ENCODE assay signal across 9 mouse cellular contexts in genomic region chr8:34397583-34398411, GRCm38 (mm10).
DNase-seq lines count a peak whose midpoint lies in the region; ATAC-seq and TF ChIP-seq lines count a peak whose summit lies in the region.
"Had no signal": no experiment of that assay in that cellular context is flagged by ENCODE, and none has a peak within 500 bp of the region (broad histone marks: within the 10 kb centered on the region; RNA-seq: fewer than 3 reads in every experiment).

No protein-coding gene starts in this region.

- WGBS in embryonic facial prominence, embryonic 10.5 days, result 43% methylated on average over 23 of the region's 23 CpGs
- 45% methylated on average over 23 of the region's 23 CpGs for WGBS in intestine, embryonic 15.5 days
- whole genome bisulfite sequencing in midbrain, postnatal 0 days, result 21% methylated on average over 23 of the region's 23 CpGs

- H3K27ac ChIP-seq in embryonic facial prominence, embryonic 10.5 days (replicated peaks), result peak overlapping the region; percentile 16; the same call in 1 of the 2 replicates
- H3K27ac ChIP-seq in intestine, embryonic 15.5 days, result no peak overlapping the region
- peak overlapping the region; percentile 78 for H3K27ac ChIP-seq in midbrain, postnatal 0 days (ENCODE audit: low read depth, low read length)
- H3K27ac ChIP-seq: macrophage had no signal

- no peaks in the 10 kb centered on the region for H3K36me3 ChIP-seq in embryonic facial prominence, embryonic 10.5 days (replicated peaks)
- no peaks in the 10 kb centered on the region for H3K36me3 ChIP-seq in intestine, embryonic 15.5 days
- no peaks in the 10 kb centered on the region for H3K36me3 ChIP-seq in midbrain, postnatal 0 days (ENCODE audit: insufficient read depth, low read length)

- peak overlapping the region; percentile 22; the same call in 1 of the 2 replicates for H3K4me2 ChIP-seq in intestine, embryonic 15.5 days (replicated peaks)
- peak overlapping the region; percentile 33 for H3K4me2 ChIP-seq in midbrain, postnatal 0 days (ENCODE audit: low read depth, low read length, poor library complexity, severe bottlenecking)

- H3K27me3 ChIP-seq in embryonic facial prominence, embryonic 10.5 days (replicated peaks; ENCODE audit: low read depth, poor library complexity, severe bottlenecking), result no peaks in the 10 kb centered on the region
- H3K27me3 ChIP-seq in intestine, embryonic 15.5 days (replicated peaks), result no peaks in the 10 kb centered on the region
- no peaks in the 10 kb centered on the region for H3K27me3 ChIP-seq in midbrain, postnatal 0 days (ENCODE audit: insufficient read depth, low read length)

- no peaks in the 10 kb centered on the region for H3K9me3 ChIP-seq in embryonic facial prominence, embryonic 10.5 days
- no peaks in the 10 kb centered on the region for H3K9me3 ChIP-seq in intestine, embryonic 15.5 days
- H3K9me3 ChIP-seq in midbrain, postnatal 0 days (ENCODE audit: low read length), result no peaks in the 10 kb centered on the region

- ATAC-seq in intestine, embryonic 15.5 days, result peak; percentile 61; the same call in 1 of the 2 replicates
- peak; percentile 73 for ATAC-seq in midbrain, postnatal 0 days (ENCODE audit: low FRiP score)
- ATAC-seq in erythroid progenitor cell, adult 5-6 weeks (replicated peaks; ENCODE audit: low FRiP score, poor library complexity, severe bottlenecking), result no peak

- H3K4me1 ChIP-seq in embryonic facial prominence, embryonic 10.5 days, result peaks cover 20% of the 10 kb centered on the region
- H3K4me1 ChIP-seq in intestine, embryonic 15.5 days (replicated peaks), result 0 out of 2 replicates have a peak, but pooled peaks cover 3% of the 10 kb centered on the region
- H3K4me1 ChIP-seq in midbrain, postnatal 0 days (ENCODE audit: insufficient read depth, low read length), result peaks cover 7% of the 10 kb centered on the region

- H3K9ac ChIP-seq in intestine, embryonic 15.5 days, result no peak overlapping the region
- 0 out of 2 replicates have a peak overlapping the region, but pooled peaks have one; percentile 24 for H3K9ac ChIP-seq in midbrain, postnatal 0 days (replicated peaks; ENCODE audit: low read length, poor library complexity, severe bottlenecking)

- DNase-seq in layer of hippocampus, adult 9-11 months, result peak; percentile 48
- no peak for DNase-seq in layer of hippocampus, adult 8-10 months (ENCODE audit: low spot score in 2 of 2)
- DNase-seq in embryonic facial prominence, embryonic 10.5 days (ENCODE audit: low spot score), result peak; percentile 42
- peak; percentile 82 for DNase-seq in midbrain, postnatal 0 days (ENCODE audit: low spot score)
- DNase-seq in spleen, postnatal 10 days (ENCODE audit: low spot score in 2 of 2), result no peak
- no peak for DNase-seq in urinary bladder, adult 2 months (ENCODE audit: low spot score)

- peak overlapping the region; percentile 15; the same call in 1 of the 2 replicates for H3K4me3 ChIP-seq in embryonic facial prominence, embryonic 10.5 days
- H3K4me3 ChIP-seq in intestine, embryonic 15.5 days (replicated peaks), result no peak overlapping the region
- H3K4me3 ChIP-seq in midbrain, postnatal 0 days (ENCODE audit: low read depth, low read length), result no peak overlapping the region

- TF ChIP-seq CTCF in midbrain, postnatal 0 days (IDR thresholded peaks at IDR 0.05), result no peak

Comparison
In these comparisons a context has a peak if more than half of its experiments do, and no peak if none do; other contexts are left out.
1. DNase-seq: peak in layer of hippocampus, adult 9-11 months (single experiment), embryonic facial prominence, embryonic 10.5 days (single experiment) and midbrain, postnatal 0 days (single experiment); none in layer of hippocampus, adult 8-10 months (0 of 2), spleen, postnatal 10 days (0 of 2) and urinary bladder, adult 2 months (single experiment).